In the genomic region with DNA sequence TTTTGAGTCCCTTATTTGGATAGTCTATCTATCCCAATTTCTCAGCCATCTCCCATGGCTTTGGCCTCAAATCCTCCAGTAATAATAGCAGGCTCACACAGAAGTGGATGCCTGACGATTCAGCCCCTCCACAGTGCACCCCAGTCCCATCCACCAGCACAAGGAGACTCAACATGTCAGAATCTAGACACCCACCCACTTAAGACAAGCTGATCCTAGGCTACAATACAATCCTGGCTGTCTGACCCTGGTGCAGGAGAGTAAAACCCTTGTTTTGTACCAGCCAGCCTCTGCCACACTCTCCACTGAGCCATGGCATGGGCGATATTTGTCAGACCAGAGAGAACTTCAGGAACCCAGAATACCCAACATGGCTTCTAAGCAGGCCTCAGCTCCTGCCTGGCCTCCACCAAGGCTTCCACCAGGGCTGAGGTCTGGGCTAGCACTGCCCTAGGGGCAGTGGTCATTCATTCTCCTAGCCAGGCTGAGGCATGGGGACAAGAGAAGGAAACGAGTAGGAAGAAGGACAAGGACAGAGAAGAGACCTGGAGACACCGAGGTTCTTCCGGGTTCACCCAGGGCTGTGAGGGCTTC, we compare ENCODE assay signal across 8 mouse cellular contexts. TPM values are rescaled to one million over a fixed set of nuclear protein-coding genes. Genes with fewer than 3 reads are reported as not detected.
DNase-seq lines count a peak whose midpoint lies in the region; ATAC-seq lines count a peak whose summit lies in the region.
"Had no signal": no experiment of that assay in that cellular context is flagged by ENCODE, and none has a peak within 500 bp of the region (broad histone marks: within the 10 kb centered on the region; RNA-seq: fewer than 3 reads in every experiment).

No protein-coding gene starts in this region.

- peaks cover 31% of the 10 kb centered on the region for H3K4me1 ChIP-seq in hindbrain, embryonic 13.5 days (replicated peaks)
- H3K4me1 ChIP-seq in hindbrain, embryonic 12.5 days = peaks cover 23% of the 10 kb centered on the region
- H3K4me1 ChIP-seq in lung, embryonic 16.5 days (replicated peaks; ENCODE audit: control insufficient read depth, insufficient read depth, low read length) = peaks cover 84% of the 10 kb centered on the region
- peaks cover 70% of the 10 kb centered on the region for H3K4me1 ChIP-seq in intestine, embryonic 14.5 days (replicated peaks; ENCODE audit: control insufficient read depth, insufficient read depth, low read length)
- H3K4me1 ChIP-seq in stomach, embryonic 15.5 days = peaks cover 77% of the 10 kb centered on the region

- WGBS in hindbrain, embryonic 13.5 days = 91% methylated on average over 5 of the region's 5 CpGs
- WGBS in hindbrain, embryonic 12.5 days = 82% methylated on average over 5 of the region's 5 CpGs
- WGBS in lung, embryonic 16.5 days = 67% methylated on average over 5 of the region's 5 CpGs
- 82% methylated on average over 5 of the region's 5 CpGs for WGBS in intestine, embryonic 14.5 days
- WGBS in stomach, embryonic 15.5 days = 85% methylated on average over 5 of the region's 5 CpGs

- H3K9ac ChIP-seq in hindbrain, embryonic 13.5 days = peak overlapping the region; percentile 46
- no peak overlapping the region for H3K9ac ChIP-seq in hindbrain, embryonic 12.5 days
- H3K9ac ChIP-seq in lung, embryonic 16.5 days (ENCODE audit: low read length) = peak overlapping the region; percentile 33
- H3K9ac ChIP-seq in intestine, embryonic 14.5 days (ENCODE audit: low read length) = no peak overlapping the region
- H3K9ac ChIP-seq in stomach, embryonic 15.5 days = no peak overlapping the region
- H3K9ac ChIP-seq: hindbrain, embryonic 15.5 days had no signal

- no peak overlapping the region for H3K27ac ChIP-seq in hindbrain, embryonic 13.5 days
- no peak overlapping the region for H3K27ac ChIP-seq in hindbrain, embryonic 12.5 days
- H3K27ac ChIP-seq in lung, embryonic 16.5 days (ENCODE audit: low read length) = peak overlapping the region; percentile 74
- H3K27ac ChIP-seq in intestine, embryonic 14.5 days (ENCODE audit: low read depth) = 0 out of 2 replicates have a peak overlapping the region, but pooled peaks have one; percentile 23
- peak overlapping the region; percentile 99 for H3K27ac ChIP-seq in stomach, embryonic 15.5 days
- H3K27ac ChIP-seq: hindbrain, embryonic 15.5 days had no signal

- H3K36me3 ChIP-seq in hindbrain, embryonic 13.5 days = peaks cover 16% of the 10 kb centered on the region
- H3K36me3 ChIP-seq in hindbrain, embryonic 12.5 days = 0 out of 2 replicates have a peak, but pooled peaks cover 6% of the 10 kb centered on the region
- no peaks in the 10 kb centered on the region for H3K36me3 ChIP-seq in lung, embryonic 16.5 days (ENCODE audit: control insufficient read depth, insufficient read depth, low read length)
- H3K36me3 ChIP-seq in intestine, embryonic 14.5 days (ENCODE audit: control insufficient read depth, insufficient read depth, low read length) = peaks cover 12% of the 10 kb centered on the region
- no peaks in the 10 kb centered on the region; the same call in 1 of the 2 replicates for H3K36me3 ChIP-seq in stomach, embryonic 15.5 days
- H3K36me3 ChIP-seq: hindbrain, embryonic 15.5 days had no signal

- H3K9me3 ChIP-seq in hindbrain, embryonic 13.5 days = no peaks in the 10 kb centered on the region
- no peaks in the 10 kb centered on the region for H3K9me3 ChIP-seq in hindbrain, embryonic 12.5 days (replicated peaks)
- no peaks in the 10 kb centered on the region for H3K9me3 ChIP-seq in lung, embryonic 16.5 days (ENCODE audit: control insufficient read depth, low read length)
- no peaks in the 10 kb centered on the region for H3K9me3 ChIP-seq in intestine, embryonic 14.5 days (ENCODE audit: control insufficient read depth, low read length)
- no peaks in the 10 kb centered on the region for H3K9me3 ChIP-seq in stomach, embryonic 15.5 days
- H3K9me3 ChIP-seq: hindbrain, embryonic 15.5 days had no signal

- no peak overlapping the region for H3K4me3 ChIP-seq in hindbrain, embryonic 13.5 days
- H3K4me3 ChIP-seq in hindbrain, embryonic 12.5 days = no peak overlapping the region
- H3K4me3 ChIP-seq in lung, embryonic 16.5 days (ENCODE audit: low read length) = no peak overlapping the region
- H3K4me3 ChIP-seq in intestine, embryonic 14.5 days (ENCODE audit: low read depth, low read length) = no peak overlapping the region
- H3K4me3 ChIP-seq in stomach, embryonic 15.5 days (replicated peaks) = no peak overlapping the region
- H3K4me3 ChIP-seq: hindbrain, embryonic 15.5 days had no signal

- no peak overlapping the region for H3K4me2 ChIP-seq in hindbrain, embryonic 13.5 days
- H3K4me2 ChIP-seq in hindbrain, embryonic 12.5 days (replicated peaks) = no peak overlapping the region
- H3K4me2 ChIP-seq in lung, embryonic 16.5 days (ENCODE audit: low read depth, low read length) = no peak overlapping the region
- no peak overlapping the region for H3K4me2 ChIP-seq in intestine, embryonic 14.5 days (ENCODE audit: low read length)
- H3K4me2 ChIP-seq in stomach, embryonic 15.5 days = 0 out of 2 replicates have a peak overlapping the region, but pooled peaks have one; percentile 19
- H3K4me2 ChIP-seq: hindbrain, embryonic 15.5 days had no signal

- no peak for DNase-seq in lung, postnatal 25 days (ENCODE audit: low spot score)
- no peak for DNase-seq in intestine, embryonic 14.5 days (ENCODE audit: low spot score)
- no peak for DNase-seq in frontal cortex, postnatal 14 days (ENCODE audit: low spot score in 2 of 2)

- ATAC-seq in hindbrain, embryonic 13.5 days (ENCODE audit: low FRiP score) = no peak
- no peak for ATAC-seq in hindbrain, embryonic 12.5 days (ENCODE audit: low FRiP score)
- no peak for ATAC-seq in lung, embryonic 16.5 days (ENCODE audit: low read depth)
- ATAC-seq in intestine, embryonic 14.5 days (replicated peaks; ENCODE audit: low FRiP score, low TSS enrichment, low read depth) = no peak
- ATAC-seq in stomach, embryonic 15.5 days (ENCODE audit: insufficient read depth, low FRiP score, low read depth) = no peak

- peaks cover 10% of the 10 kb centered on the region for H3K27me3 ChIP-seq in hindbrain, embryonic 13.5 days
- peaks cover 5% of the 10 kb centered on the region; the same call in 1 of the 2 replicates for H3K27me3 ChIP-seq in hindbrain, embryonic 12.5 days
- H3K27me3 ChIP-seq in lung, embryonic 16.5 days (ENCODE audit: control insufficient read depth, insufficient read depth, low read depth, low read length) = no peaks in the 10 kb centered on the region
- no peaks in the 10 kb centered on the region for H3K27me3 ChIP-seq in intestine, embryonic 14.5 days (replicated peaks; ENCODE audit: control insufficient read depth, insufficient read depth, low read length)
- H3K27me3 ChIP-seq in stomach, embryonic 15.5 days (replicated peaks) = no peaks in the 10 kb centered on the region

RNA-seq across cellular contexts. Expression of a gene that starts 7.2 kb away (rescaled TPM):
- 7.8 and 8.6 TPM in 2 replicates for polyA plus RNA-seq in hindbrain, embryonic 13.5 days (2015; fragmentation: Nextera tagmentation; extraction: Ambion mirVana)
- polyA plus RNA-seq in hindbrain, embryonic 12.5 days (2016; fragmentation: Nextera tagmentation; extraction: Ambion mirVana) = 11.7 and 13.4 TPM in 2 replicates
- 57.9 and 63.0 TPM in 2 replicates for polyA plus RNA-seq in lung, embryonic 16.5 days (2015; fragmentation: Nextera tagmentation; extraction: Ambion mirVana)
- 36.4 and 42.6 TPM in 2 replicates for polyA plus RNA-seq in intestine, embryonic 14.5 days (2014; fragmentation: Nextera tagmentation; extraction: Ambion mirVana)
- 68.3 and 73.4 TPM in 2 replicates for polyA plus RNA-seq in stomach, embryonic 15.5 days (2015; fragmentation: Nextera tagmentation; extraction: Ambion mirVana)

RNA-seq across cellular contexts. Expression of a gene that starts 13.5 kb away (rescaled TPM):
- 98.2 and 102 TPM in 2 replicates for polyA plus RNA-seq in hindbrain, embryonic 13.5 days (2015; fragmentation: Nextera tagmentation; extraction: Ambion mirVana)
- 94.0 and 97.8 TPM in 2 replicates for polyA plus RNA-seq in hindbrain, embryonic 12.5 days (2016; fragmentation: Nextera tagmentation; extraction: Ambion mirVana)
- 123 and 126 TPM in 2 replicates for polyA plus RNA-seq in lung, embryonic 16.5 days (2015; fragmentation: Nextera tagmentation; extraction: Ambion mirVana)
- polyA plus RNA-seq in intestine, embryonic 14.5 days (2014; fragmentation: Nextera tagmentation; extraction: Ambion mirVana) = 139 and 142 TPM in 2 replicates
- 117 and 124 TPM in 2 replicates for polyA plus RNA-seq in stomach, embryonic 15.5 days (2015; fragmentation: Nextera tagmentation; extraction: Ambion mirVana)

RNA-seq across cellular contexts. Expression of a gene that starts 13.7 kb away (rescaled TPM):
- 199 and 206 TPM in 2 replicates for polyA plus RNA-seq in hindbrain, embryonic 13.5 days (2015; fragmentation: Nextera tagmentation; extraction: Ambion mirVana)
- polyA plus RNA-seq in hindbrain, embryonic 12.5 days (2016; fragmentation: Nextera tagmentation; extraction: Ambion mirVana) = 180 and 183 TPM in 2 replicates
- 252 and 267 TPM in 2 replicates for polyA plus RNA-seq in lung, embryonic 16.5 days (2015; fragmentation: Nextera tagmentation; extraction: Ambion mirVana)
- 252 and 269 TPM in 2 replicates for polyA plus RNA-seq in intestine, embryonic 14.5 days (2014; fragmentation: Nextera tagmentation; extraction: Ambion mirVana)
- 229 and 235 TPM in 2 replicates for polyA plus RNA-seq in stomach, embryonic 15.5 days (2015; fragmentation: Nextera tagmentation; extraction: Ambion mirVana)

RNA-seq across cellular contexts. Expression of a gene that starts 19.9 kb away (rescaled TPM):
- 0.42 TPM in 1 of 2 replicates, not detected in the other for polyA plus RNA-seq in hindbrain, embryonic 13.5 days (2015; fragmentation: Nextera tagmentation; extraction: Ambion mirVana)
- polyA plus RNA-seq in hindbrain, embryonic 12.5 days (2016; fragmentation: Nextera tagmentation; extraction: Ambion mirVana) = 0.19 TPM in 1 of 2 replicates, not detected in the other
- polyA plus RNA-seq in lung, embryonic 16.5 days (2015; fragmentation: Nextera tagmentation; extraction: Ambion mirVana) = 0.19 and 0.40 TPM in 2 replicates
- 9.1 and 10.7 TPM in 2 replicates for polyA plus RNA-seq in intestine, embryonic 14.5 days (2014; fragmentation: Nextera tagmentation; extraction: Ambion mirVana)
- polyA plus RNA-seq in stomach, embryonic 15.5 days (2015; fragmentation: Nextera tagmentation; extraction: Ambion mirVana) = 1.1 and 1.3 TPM in 2 replicates
- polyA plus RNA-seq: hindbrain, embryonic 15.5 days had no signal

Comparison
In these comparisons a context has a peak if more than half of its experiments do, and no peak if none do; other contexts are left out.
1. H3K9ac ChIP-seq: peak in hindbrain, embryonic 13.5 days (single experiment) and lung, embryonic 16.5 days (single experiment); none in hindbrain, embryonic 12.5 days (single experiment), intestine, embryonic 14.5 days (single experiment) and stomach, embryonic 15.5 days (single experiment).
2. H3K27ac ChIP-seq: peak in lung, embryonic 16.5 days (single experiment), intestine, embryonic 14.5 days (single experiment) and stomach, embryonic 15.5 days (single experiment); none in hindbrain, embryonic 13.5 days (single experiment) and hindbrain, embryonic 12.5 days (single experiment).